Mouse (Mus musculus) liver, embryonic 14.5 days (tissue): Measurements from ENCODE around the gene Sypl2. TPM values are rescaled to one million over a fixed set of nuclear protein-coding genes. Genes with fewer than 3 reads are reported as not detected.
A peak's percentile ranks its signal among the peaks of the same experiment; 100 is the strongest.

Source experiments
- ATAC-seq: fragments of 200-750 bp; cut with Nextera tagmentation; 2 replicates; pipeline ENCODE4 v1.8.0; 2017; ENCODE audit warnings: moderate number of reproducible peaks, mild to moderate bottlenecking, moderate library complexity; ENCODE audit not compliant: insufficient read depth
- DNase-seq, 3 experiments: peaks; one replicate each; pipeline ENCODE4 v3.0.0-alpha.2; 2012 to 2013; ENCODE audit warnings: low read depth in 3 of 3, low spot score in 3 of 3
- H3K27ac ChIP-seq: fragments of 300-500 bp; sonication (generic); 2 replicates; pipeline ENCODE4 v1.5.1; 2014; ENCODE audit warnings: moderate library complexity, mild to moderate bottlenecking, control low read depth, inconsistent platforms
- H3K27me3 ChIP-seq: fragments of 300-500 bp; sonication (generic); 2 replicates; pipeline ENCODE4 v1.6.1; 2014; ENCODE audit warnings: mild to moderate bottlenecking, low read length, moderate library complexity; ENCODE audit not compliant: control insufficient read depth, insufficient read depth
- H3K36me3 ChIP-seq: fragments of 300-500 bp; sonication (generic); replicated peaks from 2 replicates; pipeline ENCODE4 v1.6.1; 2014; ENCODE audit warnings: low read depth; ENCODE audit not compliant: control insufficient read depth, insufficient read depth
- H3K4me1 ChIP-seq, 2 experiments: fragments of 200-500 bp in 1 of 2; fragments of 300-500 bp in 1 of 2; sonication (generic) in 1 of 2; replicated peaks; 2 replicates each; pipeline ENCODE4 v1.6.1; 2012 to 2014; ENCODE audit warnings: antibody characterized with exemption in 1 of 2, inconsistent platforms in 1 of 2, low read length in 1 of 2; ENCODE audit not compliant: control insufficient read depth in 2 of 2, insufficient read depth in 2 of 2
- H3K4me2 ChIP-seq: fragments of 300-500 bp; sonication (generic); 2 replicates; pipeline ENCODE4 v1.6.1; 2014; ENCODE audit warnings: low read depth, mild to moderate bottlenecking, control low read depth, moderate library complexity
- H3K4me3 ChIP-seq, 2 experiments: fragments of 200-500 bp in 1 of 2; fragments of 300-500 bp in 1 of 2; sonication (generic) in 1 of 2; 2 replicates each; pipeline ENCODE4 v1.5.1; 2012 to 2014; ENCODE audit warnings: low read depth in 2 of 2, low read length in 2 of 2, mild to moderate bottlenecking in 2 of 2, control low read depth in 1 of 2, inconsistent platforms in 1 of 2, moderate library complexity in 1 of 2; ENCODE audit not compliant: insufficient read depth in 1 of 2
- H3K9ac ChIP-seq: fragments of 300-500 bp; sonication (generic); replicated peaks from 2 replicates; pipeline ENCODE4 v1.6.1; 2014; ENCODE audit warnings: mild to moderate bottlenecking, control low read depth, moderate library complexity
- H3K9me3 ChIP-seq: fragments of 300-500 bp; sonication (generic); 2 replicates; pipeline ENCODE4 v1.6.1; 2016; ENCODE audit warnings: low read length, mixed read lengths; ENCODE audit not compliant: control insufficient read depth
- CTCF ChIP-seq: IDR thresholded peaks from 2 replicates; pipeline ENCODE4 v1.5.1; 2016; ENCODE audit warnings: antibody characterized with exemption, low read depth, control low read depth
- EP300 ChIP-seq: IDR thresholded peaks from 2 replicates; pipeline ENCODE4 v1.6.1; 2016; ENCODE audit warnings: antibody characterized with exemption, low read depth
- WGBS: fragments of 180-500 bp; shearing (Covaris S2); extraction: QIAGEN DNeasy Blood & Tissue Kit; methylation state at CpG from one replicate; pipeline ENCODE4 v1.1.7; 2014; ENCODE audit not compliant: insufficient replicate concordance; 5-methylcytosine and 5-hydroxymethylcytosine counted together
- polyA plus RNA-seq, 2 experiments: library from polyadenylated mRNA; depleted of rRNA in 1 of 2; stranded (reverse) in 1 of 2; unstranded in 1 of 2; fragments of >200 nt; fragmentation: Nextera tagmentation in 1 of 2; extraction: Ambion mirVana in 1 of 2; gene quantifications; 2 replicates each; pipeline versions ENCODE4 v1.2.1 to v1.2.3; 2012 to 2014

Gene Sypl2
- polyA plus RNA-seq, 2 experiments, result 0.02 TPM; not detected in 1

DNA sequence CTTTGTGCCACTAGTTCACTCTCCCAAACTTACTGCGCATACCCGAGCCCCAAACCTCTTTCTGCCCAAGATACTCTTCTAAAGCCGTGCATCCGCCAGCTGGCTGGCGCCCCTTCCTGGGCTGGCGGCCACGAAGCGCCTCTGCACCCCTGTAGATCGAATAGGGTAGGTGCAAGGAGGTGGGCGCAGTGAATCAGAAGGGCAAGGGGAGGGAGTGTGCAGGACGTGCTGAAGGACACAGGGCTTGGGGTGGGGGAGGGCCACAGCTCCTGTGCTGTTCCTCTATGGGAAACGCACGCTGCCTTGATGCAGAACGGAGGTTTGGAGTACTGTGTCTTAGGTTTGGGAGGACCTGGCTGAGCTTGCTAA, 15.7 kb downstream of the Sypl2 start, which contains the start of gene Atxn7l2:
Gene Atxn7l2, minus strand, starts transcription at position 164 of the 369 bp plus-strand sequence.
- WGBS, result under 1% methylated on average over 14 of the region's 14 CpGs
- peak within 1 kb of the TSS; percentile 83 to 90 for H3K4me3 ChIP-seq
- peak; percentile 62 for ATAC-seq
- peaks cover 9 to 13% of the 10 kb centered on the region in 2 experiments for H3K4me1 ChIP-seq
- no peaks in the 10 kb centered on the region; the same call in 1 of the 2 replicates for H3K27me3 ChIP-seq
- no peaks in the 10 kb centered on the region for H3K36me3 ChIP-seq
- DNase-seq, result no peak
- H3K27ac ChIP-seq, result peak within 1 kb of the TSS; percentile 60
- no peaks in the 10 kb centered on the region for H3K9me3 ChIP-seq
- H3K4me2 ChIP-seq, result peak within 1 kb of the TSS; percentile 86
- peak; percentile 52 for TF ChIP-seq CTCF
- no peak for TF ChIP-seq EP300
- H3K9ac ChIP-seq, result peak within 1 kb of the TSS; percentile 80

DNA sequence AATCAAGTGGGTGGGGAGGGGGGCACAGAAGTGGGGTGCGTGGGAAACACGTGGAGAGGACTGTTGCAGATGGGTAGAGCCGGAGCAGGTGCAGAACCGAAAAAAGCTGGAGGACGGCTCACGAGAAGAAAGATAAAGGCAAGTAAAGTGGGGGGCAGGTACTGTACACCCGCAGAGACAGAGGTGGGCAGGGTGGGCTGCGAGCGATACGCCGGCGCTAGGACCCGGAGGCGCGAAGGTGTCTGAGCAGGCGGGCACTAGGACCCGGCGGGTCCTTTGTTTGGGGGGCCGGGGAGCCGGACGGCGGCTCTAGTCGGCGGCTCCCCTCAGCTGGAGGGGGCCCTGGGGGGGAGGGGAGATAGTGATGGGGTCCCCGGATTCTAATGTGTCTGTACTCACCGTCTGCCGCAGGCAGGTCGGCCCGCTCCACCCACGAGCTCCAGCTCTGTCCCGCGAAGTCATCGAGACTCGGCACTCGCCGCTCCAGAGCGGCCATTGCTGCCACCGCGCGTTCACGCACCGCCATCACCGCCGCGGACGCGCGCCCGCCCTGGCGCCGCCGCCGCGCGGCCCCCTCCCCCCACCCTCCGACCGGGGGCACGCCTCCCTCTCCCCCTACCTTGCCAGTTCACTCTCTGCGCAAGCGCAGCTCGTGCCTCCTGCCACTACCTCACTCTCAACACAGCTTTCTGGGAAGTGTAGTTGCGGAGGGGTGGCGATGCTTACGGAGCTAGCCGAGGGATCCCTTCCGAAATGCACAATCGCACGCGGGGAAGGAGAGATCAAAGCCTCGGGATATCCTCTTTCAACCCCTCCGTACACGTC, 16.3 kb downstream of the Sypl2 start:
- peak overlapping the region; percentile 86 for H3K4me2 ChIP-seq
- peak overlapping the region; percentile 83 to 90 for H3K4me3 ChIP-seq
- peak; percentile 29; the same call in 1 of the 2 replicates for TF ChIP-seq CTCF
- no peak for TF ChIP-seq EP300
- H3K9me3 ChIP-seq, result no peaks in the 10 kb centered on the region
- H3K9ac ChIP-seq, result peak overlapping the region; percentile 80
- no peaks in the 10 kb centered on the region for H3K36me3 ChIP-seq
- peak; percentile 91 for ATAC-seq
- peaks cover 9 to 13% of the 10 kb centered on the region in 2 experiments for H3K4me1 ChIP-seq
- WGBS, result under 1% methylated on average over 72 of the region's 72 CpGs
- H3K27me3 ChIP-seq, result no peaks in the 10 kb centered on the region; the same call in 1 of the 2 replicates
- H3K27ac ChIP-seq, result peak overlapping the region; percentile 60
- peak; percentile 80 to 83 (median 81) for DNase-seq

DNA sequence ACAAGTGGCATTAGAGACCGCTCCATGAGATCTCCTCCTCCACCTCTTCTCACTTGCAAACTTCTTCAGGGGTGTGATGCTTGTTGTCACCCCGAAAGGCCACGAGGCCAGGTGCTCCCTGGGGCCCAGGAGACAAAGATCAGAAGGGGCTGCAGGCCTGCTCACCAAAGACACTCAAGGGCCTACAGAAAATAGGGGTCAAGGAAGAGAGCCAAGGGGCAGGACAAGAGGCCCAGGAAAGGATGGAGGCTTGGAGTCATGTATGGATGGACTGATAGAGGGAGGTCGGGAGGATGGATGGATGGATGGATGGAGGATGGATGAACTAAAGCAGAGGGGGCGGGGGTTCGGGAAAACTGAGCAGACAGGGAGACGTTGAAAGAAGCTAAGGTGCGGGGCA, 16.9 kb downstream of the Sypl2 start:
- no peak overlapping the region for H3K27ac ChIP-seq
- TF ChIP-seq EP300 (no peak), CTCF (no peak)
- H3K4me3 ChIP-seq, result peak overlapping the region; percentile 83 to 90
- H3K36me3 ChIP-seq, result no peaks in the 10 kb centered on the region
- peak overlapping the region; percentile 80 for H3K9ac ChIP-seq
- H3K4me2 ChIP-seq, result peak overlapping the region; percentile 86
- H3K9me3 ChIP-seq, result no peaks in the 10 kb centered on the region
- no peaks in the 10 kb centered on the region; the same call in 1 of the 2 replicates for H3K27me3 ChIP-seq
- H3K4me1 ChIP-seq, result peaks cover 9 to 13% of the 10 kb centered on the region in 2 experiments
- WGBS, result 14% methylated on average over 8 of the region's 8 CpGs
- no peak for ATAC-seq
- DNase-seq, result no peak

DNA sequence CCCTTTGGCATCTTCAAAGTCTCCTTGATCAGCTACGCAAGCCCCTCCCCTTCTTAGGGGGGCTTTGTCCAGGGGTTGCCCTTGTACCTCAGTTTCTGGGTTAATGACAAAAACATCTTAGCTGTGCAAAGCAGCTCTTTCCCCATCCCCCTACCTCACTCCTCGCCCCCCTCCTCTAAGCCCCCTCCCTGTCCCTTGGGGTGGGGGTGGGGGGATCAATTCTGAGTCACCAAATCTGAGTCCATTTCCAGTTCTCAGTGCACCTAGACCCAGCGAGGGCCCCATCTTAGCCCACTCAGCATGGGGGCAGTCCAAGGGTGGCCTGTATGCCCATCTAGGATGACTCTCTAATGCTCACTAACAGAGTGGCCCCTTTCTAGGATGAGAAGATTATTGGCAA, 17.4 kb downstream of the Sypl2 start:
- 78% methylated on average over 3 of the region's 3 CpGs for WGBS
- Histone ChIP-seq H3K36me3 (no peaks in the 10 kb centered on the region), H3K4me1 (peaks cover 9 to 13% of the 10 kb centered on the region in 2 experiments), H3K27me3 (no peaks in the 10 kb centered on the region; the same call in 1 of the 2 replicates), H3K4me3 (no peak overlapping the region), H3K9ac (no peak overlapping the region), H3K4me2 (peak overlapping the region; percentile 86), H3K27ac (no peak overlapping the region), H3K9me3 (no peaks in the 10 kb centered on the region)
- ATAC-seq (no peak), DNase-seq (no peak)
- TF ChIP-seq CTCF, result no peak
- no peak for TF ChIP-seq EP300

DNA sequence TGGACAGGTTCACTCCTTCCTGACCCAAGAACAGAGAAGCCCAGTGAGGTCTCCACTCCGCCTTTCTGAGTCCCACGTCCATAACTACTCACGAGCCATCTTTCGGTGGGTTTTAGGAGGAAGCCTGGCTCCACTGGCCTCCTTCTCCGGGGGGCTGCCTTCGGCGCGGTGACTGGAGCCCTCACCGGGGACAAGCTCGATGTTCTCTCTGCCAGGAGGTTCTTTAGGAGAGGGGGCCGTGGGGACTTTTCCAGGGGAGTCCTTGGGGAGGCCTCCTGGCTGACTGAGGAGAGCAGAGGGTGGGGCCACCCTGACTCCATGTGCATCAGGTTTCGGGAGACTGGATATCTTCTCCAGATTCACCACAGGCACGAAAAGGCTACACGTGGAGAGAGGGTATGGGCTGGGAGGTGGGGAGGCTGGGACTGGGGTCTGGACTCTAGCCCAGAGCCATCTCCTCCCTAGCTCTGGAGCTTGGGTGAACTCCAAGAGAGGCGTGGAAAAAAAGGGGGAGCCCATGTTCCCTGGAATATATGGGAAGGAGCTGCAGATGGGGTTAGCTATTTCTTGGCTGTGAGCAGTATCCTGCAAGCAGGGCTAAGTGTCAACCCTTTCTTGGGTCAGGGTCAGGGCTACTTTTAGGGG, 19.6 kb downstream of the Sypl2 start:
- 79% methylated on average over 15 of the region's 15 CpGs for WGBS
- no peak overlapping the region for H3K4me2 ChIP-seq
- H3K9me3 ChIP-seq, result no peaks in the 10 kb centered on the region
- ATAC-seq (no peak), DNase-seq (no peak)
- no peak overlapping the region for H3K27ac ChIP-seq
- peaks cover 9 to 13% of the 10 kb centered on the region in 2 experiments for H3K4me1 ChIP-seq
- no peak overlapping the region for H3K9ac ChIP-seq
- H3K27me3 ChIP-seq, result no peaks in the 10 kb centered on the region
- no peaks in the 10 kb centered on the region for H3K36me3 ChIP-seq
- TF ChIP-seq CTCF, result no peak
- no peak for TF ChIP-seq EP300
- H3K4me3 ChIP-seq, result no peak overlapping the region
